Mouse (Mus musculus) limb, embryonic 12.5 days (tissue): ENCODE measurements around the gene Ptpn14. TPM values are rescaled to one million over a fixed set of nuclear protein-coding genes. Genes with fewer than 3 reads are reported as not detected.

ENCODE experiments used
- ATAC-seq: fragments of 200-750 bp; cut with Nextera tagmentation; 2 replicates; pipeline ENCODE4 v1.8.0; 2017; ENCODE audit warnings: low read depth, moderate TSS enrichment; ENCODE audit not compliant: insufficient number of reproducible peaks, insufficient read depth, low FRiP score, low TSS enrichment
- H3K27ac ChIP-seq: fragments of 300-500 bp; sonication (generic); 2 replicates; pipeline ENCODE4 v1.5.1; 2016; ENCODE audit warnings: mild to moderate bottlenecking, moderate library complexity
- H3K27me3 ChIP-seq: fragments of 300-500 bp; sonication (generic); 2 replicates; pipeline ENCODE4 v1.6.1; 2016; ENCODE audit warnings: mild to moderate bottlenecking, moderate library complexity
- H3K36me3 ChIP-seq: fragments of 300-500 bp; sonication (generic); 2 replicates; pipeline ENCODE4 v1.6.1; 2016; ENCODE audit warnings: mild to moderate bottlenecking, moderate library complexity
- H3K4me1 ChIP-seq: fragments of 300-500 bp; sonication (generic); replicated peaks from 2 replicates; pipeline ENCODE4 v1.6.1; 2016
- H3K4me2 ChIP-seq: fragments of 300-500 bp; sonication (generic); 2 replicates; pipeline ENCODE4 v1.6.1; 2016; ENCODE audit warnings: mild to moderate bottlenecking, moderate library complexity
- H3K4me3 ChIP-seq: fragments of 300-500 bp; sonication (generic); replicated peaks from 2 replicates; pipeline ENCODE4 v1.5.1; 2016; ENCODE audit warnings: mild to moderate bottlenecking
- H3K9ac ChIP-seq: fragments of 300-500 bp; sonication (generic); replicated peaks from 2 replicates; pipeline ENCODE4 v1.6.1; 2016; ENCODE audit warnings: mild to moderate bottlenecking, moderate library complexity
- H3K9me3 ChIP-seq: fragments of 300-500 bp; sonication (generic); 2 replicates; pipeline ENCODE4 v1.6.1; 2016; ENCODE audit warnings: mild to moderate bottlenecking, moderate library complexity
- WGBS: fragments of 180-500 bp; shearing (Covaris S2); methylation state at CpG from one replicate; pipeline ENCODE4 v1.1.7; 2016; 5-methylcytosine and 5-hydroxymethylcytosine counted together
- polyA plus RNA-seq: library from polyadenylated mRNA; unstranded; fragments of >200 nt; fragmentation: Nextera tagmentation; extraction: Ambion mirVana; gene quantifications from 2 replicates; pipeline ENCODE4 v1.2.1, GENCODE M21; 2016

Gene Ptpn14
- polyA plus RNA-seq, 1 experiment from 2014 or later = 9.6 TPM

GRCm38 (mm10) chr1:189852051-189852450 lies 124.0 kb downstream of the Ptpn14 start:
- peaks cover 78% of the 10 kb centered on the region for H3K36me3 ChIP-seq
- no peak overlapping the region for H3K4me3 ChIP-seq
- no peak overlapping the region for H3K27ac ChIP-seq
- no peak for ATAC-seq
- WGBS = 66% methylated on average over 5 of the region's 5 CpGs
- H3K9me3 ChIP-seq = no peaks in the 10 kb centered on the region
- no peak overlapping the region for H3K9ac ChIP-seq
- no peaks in the 10 kb centered on the region for H3K27me3 ChIP-seq
- H3K4me1 ChIP-seq = peaks cover 6% of the 10 kb centered on the region; the same call in 1 of the 2 replicates
- H3K4me2 ChIP-seq = no peak overlapping the region

- peaks cover 78% of the 10 kb centered on the region for H3K36me3 ChIP-seq
- no peaks in the 10 kb centered on the region for H3K27me3 ChIP-seq
- H3K4me3 ChIP-seq = no peak overlapping the region
- no peak overlapping the region for H3K27ac ChIP-seq
- 49% methylated on average over 7 of the region's 7 CpGs for WGBS
- no peak overlapping the region for H3K9ac ChIP-seq
- peaks cover 6% of the 10 kb centered on the region; the same call in 1 of the 2 replicates for H3K4me1 ChIP-seq
- H3K9me3 ChIP-seq = no peaks in the 10 kb centered on the region
- ATAC-seq = no peak
- H3K4me2 ChIP-seq = no peak overlapping the region
Observed at GRCm38 (mm10) chr1:189852456-189852855, 124.4 kb downstream of the Ptpn14 start.

GRCm38 (mm10) chr1:189854646-189855045 lies 126.6 kb downstream of the Ptpn14 start:
- H3K27me3 ChIP-seq = no peaks in the 10 kb centered on the region
- ATAC-seq = no peak
- WGBS = 84% methylated on average over 13 of the region's 13 CpGs
- no peaks in the 10 kb centered on the region for H3K9me3 ChIP-seq
- no peak overlapping the region for H3K27ac ChIP-seq
- H3K9ac ChIP-seq = no peak overlapping the region
- H3K36me3 ChIP-seq = peaks cover 82% of the 10 kb centered on the region
- H3K4me3 ChIP-seq = no peak overlapping the region
- peaks cover 6% of the 10 kb centered on the region; the same call in 1 of the 2 replicates for H3K4me1 ChIP-seq
- no peak overlapping the region for H3K4me2 ChIP-seq

GRCm38 (mm10) chr1:189855739-189856138 lies 127.7 kb downstream of the Ptpn14 start:
- 94% methylated on average over 5 of the region's 5 CpGs for WGBS
- Histone ChIP-seq H3K27ac (no peak overlapping the region), H3K36me3 (peaks cover 81% of the 10 kb centered on the region), H3K9me3 (no peaks in the 10 kb centered on the region), H3K4me3 (no peak overlapping the region), H3K4me2 (no peak overlapping the region), H3K27me3 (no peaks in the 10 kb centered on the region), H3K4me1 (peaks cover 11% of the 10 kb centered on the region; the same call in 1 of the 2 replicates), H3K9ac (no peak overlapping the region)
- ATAC-seq = no peak

GRCm38 (mm10) chr1:189858377-189858776 lies 130.3 kb downstream of the Ptpn14 start:
- ATAC-seq = no peak
- Histone ChIP-seq H3K9ac (no peak overlapping the region), H3K4me1 (peaks cover 8% of the 10 kb centered on the region), H3K9me3 (no peaks in the 10 kb centered on the region), H3K36me3 (peaks cover 78% of the 10 kb centered on the region), H3K4me3 (no peak overlapping the region), H3K27me3 (no peaks in the 10 kb centered on the region), H3K27ac (no peak overlapping the region), H3K4me2 (no peak overlapping the region)
- WGBS = 88% methylated on average over 6 of the region's 6 CpGs

DNA sequence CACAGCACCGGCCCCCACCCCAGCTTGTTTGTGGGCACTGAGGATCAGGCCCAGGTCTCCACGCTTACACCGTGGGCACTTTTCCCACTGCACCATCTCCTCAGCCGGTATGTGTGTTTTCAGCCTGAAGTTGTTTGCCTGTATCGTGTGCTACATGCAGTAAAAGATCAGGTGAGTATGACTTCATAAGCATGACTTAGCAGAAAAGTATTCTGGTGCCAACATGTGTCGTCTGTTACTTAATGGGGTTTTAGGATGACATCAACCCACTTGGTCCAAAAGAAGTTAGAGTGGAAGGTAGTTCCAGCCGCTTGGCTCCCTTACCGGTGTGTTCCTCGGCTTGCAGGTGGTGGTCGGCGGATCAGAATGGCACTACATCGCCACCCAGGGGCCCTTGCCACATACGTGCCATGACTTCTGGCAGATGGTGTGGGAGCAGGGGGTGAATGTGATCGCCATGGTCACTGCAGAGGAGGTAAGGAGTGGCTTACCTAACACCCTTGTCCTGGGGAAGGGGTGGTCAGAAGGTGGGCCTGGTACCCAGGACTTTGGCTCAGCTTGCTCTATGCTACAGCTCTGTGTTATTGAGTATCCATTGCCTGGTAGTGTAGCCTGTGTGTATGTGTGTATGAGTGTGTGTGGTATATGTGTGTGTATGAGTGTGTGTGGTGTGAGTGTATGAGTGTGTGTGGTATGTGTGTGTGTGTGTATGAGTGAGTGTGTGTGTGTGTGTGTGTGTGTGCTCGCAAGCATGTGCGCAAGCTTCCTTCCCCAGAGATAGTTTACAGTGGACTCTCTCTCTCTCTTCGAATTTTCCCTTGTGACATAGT lies 132.3 kb downstream of the Ptpn14 start:
- peak overlapping the region; percentile 53; the same call in 1 of the 2 replicates for H3K27ac ChIP-seq
- H3K4me2 ChIP-seq = no peak overlapping the region
- WGBS = 86% methylated on average over 17 of the region's 17 CpGs

DNA sequence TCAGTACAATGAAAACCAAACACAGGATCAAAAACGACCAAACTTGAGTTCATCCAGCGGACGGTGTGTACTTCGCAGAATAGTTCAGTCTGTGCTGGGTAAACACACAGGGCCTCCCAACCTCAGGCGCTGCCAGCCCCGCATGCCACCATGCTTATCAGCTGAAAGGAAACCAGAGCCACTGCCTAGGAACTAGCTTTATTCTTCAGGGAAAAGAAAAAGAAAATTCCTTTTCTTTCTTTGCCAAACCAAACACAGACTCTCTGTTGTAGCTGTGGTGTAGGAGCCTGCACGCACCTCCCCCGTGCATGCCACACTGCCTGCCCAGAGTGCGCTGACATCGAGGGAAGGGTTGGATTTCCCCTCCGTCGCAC lies 132.9 kb downstream of the Ptpn14 start:
- H3K4me1 ChIP-seq = peaks cover 8% of the 10 kb centered on the region; the same call in 1 of the 2 replicates
- no peak overlapping the region for H3K4me2 ChIP-seq
- WGBS = 79% methylated on average over 12 of the region's 12 CpGs
- no peaks in the 10 kb centered on the region for H3K27me3 ChIP-seq
- no peaks in the 10 kb centered on the region for H3K9me3 ChIP-seq
- no peak overlapping the region for H3K9ac ChIP-seq
- no peak overlapping the region for H3K4me3 ChIP-seq
- H3K36me3 ChIP-seq = peaks cover 73% of the 10 kb centered on the region
- peak overlapping the region; percentile 53; the same call in 1 of the 2 replicates for H3K27ac ChIP-seq
- no peak for ATAC-seq

More for the DNA sequence above, 132.3 kb downstream of the Ptpn14 start:
- Histone ChIP-seq H3K27me3 (no peaks in the 10 kb centered on the region), H3K4me1 (peaks cover 8% of the 10 kb centered on the region; the same call in 1 of the 2 replicates), H3K9me3 (no peaks in the 10 kb centered on the region), H3K36me3 (peaks cover 70% of the 10 kb centered on the region), H3K4me3 (no peak overlapping the region), H3K9ac (no peak overlapping the region)
- ATAC-seq = no peak

DNA sequence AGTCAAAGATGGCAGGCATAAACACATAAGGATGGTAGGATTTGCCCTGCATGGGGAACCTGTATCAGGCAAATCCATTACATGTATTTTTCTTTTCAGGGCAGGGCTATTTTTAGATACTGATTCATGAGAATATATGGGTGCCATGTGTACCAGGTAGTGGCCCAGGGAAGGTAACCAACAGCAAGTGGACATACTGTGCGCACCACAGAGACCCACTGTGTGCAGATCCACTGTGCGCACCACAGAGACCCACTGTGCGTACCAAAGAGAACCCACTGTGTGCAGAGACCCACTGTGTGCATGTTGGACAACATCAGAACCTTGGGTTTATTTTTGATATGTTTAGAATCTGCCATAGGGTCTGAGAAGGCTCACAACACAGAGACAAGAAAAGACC lies 135.7 kb downstream of the Ptpn14 start:
- Histone ChIP-seq H3K9ac (no peak overlapping the region), H3K36me3 (peaks cover 54% of the 10 kb centered on the region), H3K4me2 (no peak overlapping the region), H3K4me1 (peaks cover 8% of the 10 kb centered on the region; the same call in 1 of the 2 replicates), H3K4me3 (no peak overlapping the region), H3K9me3 (no peaks in the 10 kb centered on the region), H3K27me3 (no peaks in the 10 kb centered on the region), H3K27ac (no peak overlapping the region)
- ATAC-seq = no peak
- 95% methylated on average over 3 of the region's 3 CpGs for WGBS

DNA sequence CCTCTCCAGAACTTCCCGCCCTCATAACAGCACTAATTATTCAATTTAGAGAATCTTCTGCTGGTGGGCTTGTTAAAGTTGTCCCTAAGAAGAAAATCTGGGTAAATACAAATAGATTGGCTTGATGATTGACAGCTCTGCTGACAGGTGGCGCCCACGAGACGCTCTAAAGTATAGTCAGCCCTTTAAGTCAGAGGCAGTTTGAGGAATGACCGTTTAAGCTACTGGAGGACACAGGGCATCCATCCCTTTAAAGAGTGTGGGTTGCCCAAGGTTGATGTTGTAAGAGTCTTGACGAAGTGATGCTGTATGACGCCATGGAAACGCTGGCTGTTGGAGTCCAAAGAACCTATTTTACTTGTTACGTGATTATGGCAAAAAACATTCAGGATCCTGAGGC lies 136.2 kb downstream of the Ptpn14 start:
- Histone ChIP-seq H3K4me2 (no peak overlapping the region), H3K27ac (no peak overlapping the region), H3K27me3 (no peaks in the 10 kb centered on the region), H3K36me3 (peaks cover 54% of the 10 kb centered on the region), H3K4me1 (peaks cover 8% of the 10 kb centered on the region; the same call in 1 of the 2 replicates), H3K9me3 (no peaks in the 10 kb centered on the region), H3K4me3 (no peak overlapping the region), H3K9ac (no peak overlapping the region)
- ATAC-seq = no peak
- 79% methylated on average over 9 of the region's 9 CpGs for WGBS

DNA sequence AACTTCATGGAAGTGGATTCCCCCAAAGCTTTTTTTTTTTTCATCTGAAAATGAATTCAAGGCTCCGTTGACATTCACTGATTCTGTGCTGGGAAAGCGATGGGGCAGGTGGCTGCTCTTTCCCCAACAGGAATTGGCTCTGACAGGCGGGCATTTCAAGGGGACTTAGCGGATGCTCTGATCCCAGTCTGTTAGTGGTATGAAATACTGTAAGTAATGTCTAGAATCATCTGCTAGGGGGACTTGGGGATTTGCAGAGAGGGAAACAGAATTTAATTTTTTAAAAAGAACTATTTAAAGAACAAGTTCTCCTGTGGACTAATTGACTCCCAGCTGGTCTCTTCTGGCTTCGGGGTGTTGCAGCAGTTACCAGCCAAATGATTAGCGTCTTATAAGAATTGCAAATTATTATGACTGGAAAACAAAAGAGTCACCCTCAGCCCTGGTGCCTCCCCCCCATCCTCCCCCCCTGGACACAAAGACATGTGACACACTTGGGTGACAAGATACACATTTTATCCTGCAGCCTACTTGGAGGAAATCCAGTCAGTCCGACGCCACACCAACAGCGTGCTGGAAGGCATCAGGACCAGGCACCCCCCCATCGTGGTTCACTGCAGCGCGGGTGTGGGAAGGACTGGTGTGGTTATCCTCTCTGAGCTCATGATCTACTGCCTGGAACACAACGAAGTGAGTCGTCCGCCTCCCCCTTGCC lies 136.9 kb downstream of the Ptpn14 start:
- Histone ChIP-seq H3K9me3 (no peaks in the 10 kb centered on the region), H3K27ac (no peak overlapping the region), H3K4me2 (no peak overlapping the region), H3K4me1 (peaks cover 8% of the 10 kb centered on the region; the same call in 1 of the 2 replicates), H3K27me3 (no peaks in the 10 kb centered on the region), H3K36me3 (peaks cover 55% of the 10 kb centered on the region), H3K9ac (no peak overlapping the region), H3K4me3 (no peak overlapping the region)
- ATAC-seq = no peak
- 91% methylated on average over 15 of the region's 15 CpGs for WGBS

GRCm38 (mm10) chr1:189866621-189867020 lies 138.6 kb downstream of the Ptpn14 start:
- H3K4me1 ChIP-seq = no peaks in the 10 kb centered on the region
- H3K4me2 ChIP-seq = no peak overlapping the region
- no peaks in the 10 kb centered on the region for H3K9me3 ChIP-seq
- H3K4me3 ChIP-seq = no peak overlapping the region
- H3K27ac ChIP-seq = no peak overlapping the region
- ATAC-seq = no peak
- H3K27me3 ChIP-seq = no peaks in the 10 kb centered on the region
- H3K36me3 ChIP-seq = peaks cover 59% of the 10 kb centered on the region
- H3K9ac ChIP-seq = no peak overlapping the region
- WGBS = 78% methylated on average over 6 of the region's 6 CpGs
